Mouse (Mus musculus) left cerebral cortex, postnatal 4 days (tissue): ENCODE data around the gene Bcan. TPM values are rescaled to one million over a fixed set of nuclear protein-coding genes. Genes with fewer than 3 reads are reported as not detected.

Experiments
- DNase-seq: peaks from one replicate; pipeline ENCODE4 v3.0.0-alpha.2; 2022
- intact Hi-C: fragments of 180-260 bp; cut with DNase I; formaldehyde crosslinking; loops from one replicate; pipeline ENCODE4 v1.15.1; 2025
- total RNA-seq, 2 experiments: library from RNA; stranded (reverse); gene quantifications; 2 replicates each; pipeline ENCODE4 v1.2.3; 2021

Gene Bcan
- total RNA-seq, 2 experiments from 2014 or later: 183 to 192 TPM

DNA sequence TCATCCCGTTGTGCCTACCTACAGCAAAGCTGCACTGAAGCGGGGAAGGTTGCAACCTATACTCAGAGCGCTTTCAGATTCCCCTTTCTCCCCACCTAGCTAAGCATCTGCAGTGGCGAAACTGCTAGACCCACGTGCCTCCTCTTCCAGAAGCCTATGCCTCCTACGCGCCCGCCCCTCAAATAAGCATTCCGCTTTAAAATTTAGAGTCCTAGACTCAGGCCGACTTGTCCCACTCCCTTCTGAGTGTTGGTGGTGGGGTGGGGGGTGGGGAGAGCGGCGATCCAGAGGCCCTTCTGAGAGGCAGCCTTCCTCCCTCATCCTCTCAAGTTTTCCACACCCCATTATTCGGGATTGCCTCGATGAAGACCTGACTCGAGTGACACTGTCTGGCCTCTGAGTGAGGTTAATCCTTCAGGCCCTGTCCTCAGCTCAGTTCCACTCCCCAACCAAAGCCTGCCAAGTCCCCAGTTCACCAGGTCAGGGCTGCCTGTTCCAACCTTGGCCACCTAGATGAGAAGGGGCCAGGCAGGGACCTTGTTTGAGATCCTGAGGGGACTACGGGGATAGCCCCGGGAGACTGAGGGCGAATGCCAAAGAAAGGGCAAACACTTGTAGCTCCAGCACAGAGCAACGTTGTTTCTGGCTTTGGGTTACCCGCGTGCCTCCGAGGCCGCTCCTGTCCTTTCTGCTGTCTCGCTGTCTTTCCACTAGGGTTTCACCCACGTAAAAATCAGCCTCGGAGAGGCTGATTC, 52.8 kb downstream of the Bcan start:
- intact Hi-C loops: no loop called here
- no peak for DNase-seq

DNA sequence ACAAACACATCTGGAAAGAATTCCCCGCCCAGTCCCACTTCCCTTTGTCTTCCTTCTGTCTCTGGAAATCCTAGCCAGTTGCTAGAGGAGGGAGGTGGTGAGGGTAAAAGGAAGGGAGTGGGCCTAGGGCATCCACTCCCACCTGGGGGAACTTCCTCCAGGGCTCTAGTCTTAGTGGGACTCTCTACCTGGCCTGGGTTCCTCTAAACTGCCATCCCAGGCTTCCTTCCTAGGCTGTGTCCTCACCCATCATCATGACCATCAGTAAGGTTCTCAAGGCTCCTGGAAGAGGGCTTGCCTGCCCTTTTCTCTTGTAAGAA, 53.5 kb downstream of the Bcan start:
- no peak for DNase-seq
- intact Hi-C loops: no loop called here

DNA sequence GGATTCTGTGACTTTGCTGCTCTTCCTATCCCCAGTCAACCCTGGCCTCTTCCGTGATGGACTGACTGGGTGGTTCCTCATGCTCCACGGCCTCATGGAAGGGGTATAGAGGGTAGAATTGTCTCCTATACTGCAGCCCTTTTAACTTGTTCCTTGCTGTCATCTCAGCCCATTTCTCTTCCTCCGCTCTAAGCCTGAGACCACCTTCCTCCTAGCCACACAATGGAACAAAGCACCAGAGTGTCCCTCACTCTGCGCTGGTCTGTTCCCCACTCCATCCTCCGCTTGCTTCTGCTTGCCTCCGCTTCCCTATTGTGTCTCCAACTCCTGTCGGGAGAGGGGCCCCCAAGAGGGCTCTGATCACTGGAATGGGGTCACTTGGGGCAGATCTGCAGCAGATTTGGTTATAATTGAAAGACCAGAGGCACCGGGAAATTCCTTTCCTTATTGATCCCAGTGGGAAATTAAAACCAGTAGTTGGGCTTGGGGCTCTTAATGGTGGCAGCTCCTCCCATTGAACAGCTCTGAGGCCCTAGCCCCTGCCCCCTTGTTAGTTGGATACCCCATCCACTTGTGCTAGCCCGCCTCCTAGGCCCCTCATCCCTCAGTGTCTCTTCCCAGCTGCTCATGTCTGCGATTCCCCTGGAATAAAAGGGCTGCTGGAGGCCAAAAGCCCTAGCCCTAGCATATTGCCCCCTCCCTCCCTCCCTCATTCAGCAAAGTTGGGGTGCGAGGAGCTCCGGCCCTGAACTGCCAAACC, 54.1 kb downstream of the Bcan start:
- intact Hi-C loops: no loop called here
- no peak for DNase-seq

DNA sequence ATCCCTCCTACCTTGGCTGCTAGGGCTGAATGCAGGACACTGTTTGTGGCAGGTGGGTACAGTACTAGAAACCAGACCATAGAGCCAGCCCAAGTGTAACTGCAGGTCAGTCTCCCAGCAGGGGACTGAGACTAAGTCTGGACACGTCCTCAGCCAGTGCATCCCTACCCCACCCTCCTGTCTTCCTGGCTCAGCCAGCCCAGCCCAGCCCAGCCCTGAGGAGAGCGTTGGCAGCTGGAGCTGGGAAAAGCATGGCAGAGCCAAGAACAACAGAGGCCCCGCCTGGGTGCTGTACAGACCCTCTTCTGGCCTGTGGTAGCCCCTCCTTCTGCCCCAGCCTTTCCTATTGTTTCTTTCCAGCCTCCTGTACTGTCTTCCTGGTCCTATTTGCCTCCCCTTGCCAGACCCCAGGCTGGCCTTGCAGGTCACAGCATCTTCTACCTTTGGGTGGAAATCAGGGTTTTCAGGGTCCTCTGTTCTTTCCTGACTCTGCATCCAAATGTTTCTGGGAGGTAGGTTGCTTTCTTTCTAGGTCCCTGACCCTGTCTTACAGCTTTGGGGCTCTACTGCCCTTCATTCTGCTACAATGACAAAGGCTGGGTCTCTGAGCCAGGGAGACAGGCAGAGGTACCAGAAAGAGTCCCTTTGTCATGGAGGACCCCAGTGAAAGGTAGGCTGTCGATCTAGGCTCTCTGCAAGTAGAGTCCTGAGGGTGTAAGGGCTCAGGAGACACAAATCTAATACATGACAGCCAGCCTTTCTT, 55.0 kb downstream of the Bcan start:
- intact Hi-C loops: no loop called here

DNA sequence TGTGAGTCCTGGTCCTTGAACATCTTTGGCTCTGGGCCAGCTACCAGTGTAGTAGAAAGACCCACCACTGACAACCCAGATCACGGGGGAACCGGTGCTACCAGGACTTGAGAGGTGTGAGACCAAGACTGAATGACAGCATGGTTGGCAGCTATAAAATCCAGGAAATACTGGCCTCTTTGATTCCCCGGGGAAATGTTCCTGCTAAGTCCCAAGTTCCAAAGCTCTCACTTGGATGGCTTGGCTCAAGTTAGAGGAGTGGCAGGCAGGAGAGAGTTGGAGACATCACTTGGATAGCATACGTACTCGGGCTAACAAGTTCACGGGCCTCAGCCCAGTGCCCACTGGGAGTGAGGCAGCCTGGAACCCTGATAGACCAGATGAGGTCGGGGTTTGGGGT, 56.4 kb downstream of the Bcan start:
- intact Hi-C loops: no loop called here
- no peak for DNase-seq

More for the DNA sequence above, 55.0 kb downstream of the Bcan start:
- peak; percentile 43 for DNase-seq

DNA sequence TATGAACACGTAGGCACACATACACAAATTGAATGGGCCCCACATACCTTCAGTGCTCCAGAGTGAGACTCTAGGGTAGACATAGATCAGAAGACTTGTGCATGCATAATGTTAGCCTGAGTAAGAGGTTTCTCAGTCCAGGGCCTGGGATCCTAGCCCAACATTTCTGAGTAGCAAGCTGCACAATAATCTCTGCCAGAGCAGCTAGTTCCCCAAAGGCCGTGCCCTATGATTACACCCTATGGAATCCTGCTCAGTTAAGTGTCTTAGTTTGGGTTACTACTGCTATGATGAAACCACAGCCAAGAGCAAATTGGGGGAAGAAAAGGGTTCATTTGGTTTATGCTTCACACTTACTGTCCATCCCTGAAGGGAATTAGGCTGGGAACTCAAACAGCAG, 57.6 kb downstream of the Bcan start:
- intact Hi-C loops: no loop called here
- DNase-seq: no peak

DNA sequence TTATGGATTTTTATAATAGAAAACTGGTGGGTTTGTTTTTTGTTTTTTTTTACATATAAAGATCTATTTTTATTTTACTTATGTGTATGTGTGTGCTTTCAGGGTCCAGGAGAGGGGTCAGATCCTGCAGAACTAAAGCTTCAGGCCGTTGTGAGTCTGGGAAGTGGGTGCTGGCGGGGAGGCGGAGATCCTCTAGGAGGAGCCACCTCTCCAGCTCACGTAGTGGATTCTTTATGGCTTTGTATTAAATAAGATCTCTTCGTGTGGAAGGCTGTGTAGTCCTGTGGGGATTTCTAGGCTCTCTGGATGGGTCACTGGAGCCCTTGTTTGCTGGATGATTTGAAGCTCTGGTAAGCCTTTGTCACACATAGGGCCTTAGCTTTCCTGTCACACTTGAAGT, 59.4 kb downstream of the Bcan start:
- intact Hi-C loops: no loop called here
- DNase-seq: no peak

Other genes starting within 250 kb of the Bcan start
- under 1 TPM; 0.38 to 0.93 TPM for gene Ntrk1, start 205.1 kb downstream of the Bcan start, total RNA-seq
- 1 to 10 TPM in 1 of 2 experiments, under 1 TPM in 1; 0.70 to 1.9 TPM for gene Insrr, start 203.3 kb downstream of the Bcan start, total RNA-seq
- gene Pear1, start 175.9 kb downstream of the Bcan start, total RNA-seq: 10 to 100 TPM in 1 of 2 experiments, 1 to 10 TPM in 1; 8.0 to 11.5 TPM
- not detected for gene Sh2d2a, start 153.5 kb downstream of the Bcan start, total RNA-seq
- 10 to 100 TPM; 72.8 to 73.3 TPM for gene Prcc, start 114.6 kb downstream of the Bcan start, total RNA-seq
- gene Hdgf, start 93.9 kb downstream of the Bcan start, total RNA-seq: 100 to 1,000 TPM; 131 to 136 TPM
- gene Mrpl24, start 80.7 kb downstream of the Bcan start, total RNA-seq: 10 to 100 TPM; 43.6 to 49.0 TPM
- 10 to 100 TPM; 23.4 to 24.9 TPM for gene Isg20l2, start 69.9 kb downstream of the Bcan start, total RNA-seq
- gene Rrnad1, start 69.5 kb downstream of the Bcan start, total RNA-seq: 10 to 100 TPM; 17.1 to 17.8 TPM
- 1 to 10 TPM; 6.9 to 8.2 TPM for gene Crabp2, start 51.6 kb downstream of the Bcan start, total RNA-seq
- gene Nes, start 29.2 kb downstream of the Bcan start, total RNA-seq: 10 to 100 TPM; 25.8 to 25.9 TPM
- gene Hapln2, start 27.4 kb upstream of the Bcan start, total RNA-seq: under 1 TPM; 0.40 to 0.46 TPM
- 10 to 100 TPM; 26.5 to 30.6 TPM for gene Gpatch4, start 42.9 kb upstream of the Bcan start, total RNA-seq
- 10 to 100 TPM; 59.0 to 66.1 TPM for gene Naxe, start 58.3 kb upstream of the Bcan start, total RNA-seq
- not detected for gene Ttc24, start 78.1 kb upstream of the Bcan start, total RNA-seq
- gene Iqgap3, start 81.7 kb upstream of the Bcan start, total RNA-seq: 1 to 10 TPM; 3.5 to 3.9 TPM
- gene Mef2d, start 142.1 kb upstream of the Bcan start, total RNA-seq: 100 to 1,000 TPM; 113 to 121 TPM